Mouse (Mus musculus) midbrain, embryonic 10.5 days (tissue): ENCODE results near the gene Crtap. TPM values are rescaled to one million over a fixed set of nuclear protein-coding genes. Genes with fewer than 3 reads are reported as not detected.
"Not testable (repeated sequence)": the region's sequence is repeated elsewhere in the genome, so short reads cannot be mapped to it uniquely, and the experiment has no call there.

Experiments
- DNase-seq: peaks from one replicate; pipeline ENCODE4 v3.0.0-alpha.2; 2017; ENCODE audit warnings: low spot score
- H3K27ac ChIP-seq: fragments of 300-500 bp; sonication (generic); replicated peaks from 2 replicates; pipeline ENCODE4 v1.5.1; 2016; ENCODE audit warnings: mild to moderate bottlenecking
- H3K27me3 ChIP-seq: fragments of 300-500 bp; sonication (generic); 2 replicates; pipeline ENCODE4 v1.6.1; 2016; ENCODE audit warnings: low read depth, mild to moderate bottlenecking; ENCODE audit not compliant: poor library complexity, severe bottlenecking
- H3K36me3 ChIP-seq: fragments of 300-500 bp; sonication (generic); 2 replicates; pipeline ENCODE4 v1.6.1; 2016; ENCODE audit warnings: mild to moderate bottlenecking, moderate library complexity
- H3K4me1 ChIP-seq: fragments of 300-500 bp; sonication (generic); 2 replicates; pipeline ENCODE4 v1.6.1; 2016
- H3K4me3 ChIP-seq: fragments of 300-500 bp; sonication (generic); 2 replicates; pipeline ENCODE4 v1.5.1; 2016; ENCODE audit warnings: mild to moderate bottlenecking, moderate library complexity
- H3K9me3 ChIP-seq: fragments of 300-500 bp; sonication (generic); replicated peaks from 2 replicates; pipeline ENCODE4 v1.6.1; 2016; ENCODE audit warnings: mild to moderate bottlenecking
- WGBS: fragments of 180-500 bp; shearing (Covaris S2); methylation state at CpG from one replicate; pipeline ENCODE4 v1.1.7; 2016; 5-methylcytosine and 5-hydroxymethylcytosine counted together
- polyA plus RNA-seq: library from polyadenylated mRNA; unstranded; fragments of >200 nt; fragmentation: Nextera tagmentation; extraction: Ambion mirVana; gene quantifications from 2 replicates; pipeline ENCODE4 v1.2.1, GENCODE M21; 2016

The Crtap gene
- polyA plus RNA-seq, 1 experiment from 2014 or later = 35.7 TPM

- peaks cover 41% of the 10 kb centered on the region for H3K36me3 ChIP-seq
- no peak for DNase-seq
- no peak overlapping the region for H3K27ac ChIP-seq
- no peak overlapping the region for H3K4me3 ChIP-seq
- WGBS = 89% methylated on average over 12 of the region's 12 CpGs
- H3K27me3 ChIP-seq = no peaks in the 10 kb centered on the region
- H3K9me3 ChIP-seq = peaks cover 13% of the 10 kb centered on the region; the same call in 1 of the 2 replicates
- no peaks in the 10 kb centered on the region for H3K4me1 ChIP-seq
These were observed 23.4 kb upstream of the Crtap start for GRCm38 (mm10) chr9:114413866-114414265.

GRCm38 (mm10) chr9:114412406-114412805 is 21.9 kb upstream of the Crtap start:
- H3K36me3 ChIP-seq = peaks cover 55% of the 10 kb centered on the region
- no peak overlapping the region for H3K4me3 ChIP-seq
- H3K4me1 ChIP-seq = no peaks in the 10 kb centered on the region
- H3K27ac ChIP-seq = no peak overlapping the region
- 95% methylated on average over 9 of the region's 9 CpGs for WGBS
- no peaks in the 10 kb centered on the region for H3K27me3 ChIP-seq
- H3K9me3 ChIP-seq = peaks cover 13% of the 10 kb centered on the region; the same call in 1 of the 2 replicates
- no peak for DNase-seq

- Histone ChIP-seq H3K4me3 (no peak overlapping the region), H3K27ac (no peak overlapping the region), H3K9me3 (peaks cover 13% of the 10 kb centered on the region; the same call in 1 of the 2 replicates), H3K36me3 (peaks cover 65% of the 10 kb centered on the region), H3K27me3 (no peaks in the 10 kb centered on the region), H3K4me1 (no peaks in the 10 kb centered on the region)
- no peak for DNase-seq
- 78% methylated on average over 5 of the region's 5 CpGs for WGBS
These were observed 20.8 kb upstream of the Crtap start for GRCm38 (mm10) chr9:114411295-114411694.

GRCm38 (mm10) chr9:114410313-114410862 is 19.9 kb upstream of the Crtap start:
- WGBS = 93% methylated on average over 11 of the region's 11 CpGs
- no peak overlapping the region for H3K27ac ChIP-seq
- H3K27me3 ChIP-seq = no peaks in the 10 kb centered on the region
- H3K4me1 ChIP-seq = no peaks in the 10 kb centered on the region
- no peak overlapping the region for H3K4me3 ChIP-seq
- peaks cover 21% of the 10 kb centered on the region for H3K9me3 ChIP-seq
- peaks cover 74% of the 10 kb centered on the region for H3K36me3 ChIP-seq
- DNase-seq = no peak

- WGBS = 91% methylated on average over 2 of the region's 2 CpGs
- H3K27me3 ChIP-seq = no peaks in the 10 kb centered on the region
- no peak overlapping the region for H3K27ac ChIP-seq
- peaks cover 88% of the 10 kb centered on the region for H3K36me3 ChIP-seq
- H3K9me3 ChIP-seq = peaks cover 31% of the 10 kb centered on the region
- no peak for DNase-seq
- H3K4me1 ChIP-seq = no peaks in the 10 kb centered on the region
- no peak overlapping the region for H3K4me3 ChIP-seq
These were observed 17.2 kb upstream of the Crtap start for GRCm38 (mm10) chr9:114407676-114408075.

- Histone ChIP-seq H3K9me3 (peaks cover 18% of the 10 kb centered on the region), H3K4me1 (peaks cover 17% of the 10 kb centered on the region), H3K36me3 (peaks cover 34% of the 10 kb centered on the region), H3K4me3 (peak overlapping the region; percentile 72), H3K27ac (peak overlapping the region; percentile 91), H3K27me3 (no peaks in the 10 kb centered on the region)
- WGBS = 5% methylated on average over 16 of the region's 16 CpGs
- DNase-seq = no peak
These were observed 11.2 kb upstream of the Crtap start for GRCm38 (mm10) chr9:114401685-114402080.

GRCm38 (mm10) chr9:114400949-114401684 is 10.6 kb upstream of the Crtap start, which contains the start of the genes Glb1 and Tmppe:
Glb1 (plus strand) TSS chr9:114401076.
Tmppe (plus strand) TSS chr9:114401105.
- Histone ChIP-seq H3K4me3 (peak within 1 kb of the TSS; percentile 72), H3K27ac (peak within 1 kb of the TSS; percentile 91), H3K9me3 (peaks cover 18% of the 10 kb centered on the region), H3K36me3 (peaks cover 28% of the 10 kb centered on the region), H3K27me3 (no peaks in the 10 kb centered on the region), H3K4me1 (peaks cover 17% of the 10 kb centered on the region)
- under 1% methylated on average over 73 of the region's 73 CpGs for WGBS
- peak; percentile 95 for DNase-seq

GRCm38 (mm10) chr9:114400588-114400948 is 10.1 kb upstream of the Crtap start:
- 35% methylated on average over 5 of the region's 5 CpGs for WGBS
- no peaks in the 10 kb centered on the region for H3K27me3 ChIP-seq
- H3K4me1 ChIP-seq = peaks cover 17% of the 10 kb centered on the region
- peaks cover 12% of the 10 kb centered on the region for H3K9me3 ChIP-seq
- peak overlapping the region; percentile 91 for H3K27ac ChIP-seq
- peak overlapping the region; percentile 72 for H3K4me3 ChIP-seq
- no peak for DNase-seq
- H3K36me3 ChIP-seq = peaks cover 23% of the 10 kb centered on the region

GRCm38 (mm10) chr9:114399680-114400079 is 9.2 kb upstream of the Crtap start:
- Histone ChIP-seq H3K36me3 (peaks cover 14% of the 10 kb centered on the region), H3K27ac (no peak overlapping the region), H3K4me1 (peaks cover 17% of the 10 kb centered on the region), H3K9me3 (peaks cover 3% of the 10 kb centered on the region; the same call in 1 of the 2 replicates), H3K27me3 (no peaks in the 10 kb centered on the region), H3K4me3 (no peak overlapping the region)
- 90% methylated on average over 12 of the region's 12 CpGs for WGBS
- no peak for DNase-seq

GRCm38 (mm10) chr9:114395258-114395657 is 4.8 kb upstream of the Crtap start:
- WGBS = 89% methylated on average over 4 of the region's 4 CpGs
- Histone ChIP-seq H3K4me3 (no peak overlapping the region), H3K9me3 (no peaks in the 10 kb centered on the region), H3K27me3 (peaks cover 9% of the 10 kb centered on the region), H3K4me1 (peaks cover 7% of the 10 kb centered on the region), H3K27ac (no peak overlapping the region), H3K36me3 (no peaks in the 10 kb centered on the region)
- no peak for DNase-seq

GRCm38 (mm10) chr9:114394677-114395076 is 4.2 kb upstream of the Crtap start:
- H3K9me3 ChIP-seq = no peaks in the 10 kb centered on the region
- peaks cover 12% of the 10 kb centered on the region for H3K4me1 ChIP-seq
- no peak overlapping the region for H3K27ac ChIP-seq
- no peak for DNase-seq
- WGBS = 89% methylated on average over 8 of the region's 8 CpGs
- no peak overlapping the region for H3K4me3 ChIP-seq
- H3K27me3 ChIP-seq = peaks cover 9% of the 10 kb centered on the region
- H3K36me3 ChIP-seq = no peaks in the 10 kb centered on the region

- not testable (repeated sequence) for DNase-seq, H3K27me3 ChIP-seq, H3K4me3 ChIP-seq, H3K27ac ChIP-seq, H3K36me3 ChIP-seq, H3K9me3 ChIP-seq
- H3K4me1 ChIP-seq = peaks cover 14% of the 10 kb centered on the region
- 70% methylated on average over 6 of the region's 6 CpGs for WGBS
These were observed 3.7 kb upstream of the Crtap start for GRCm38 (mm10) chr9:114394136-114394535.

- H3K36me3 ChIP-seq = no peaks in the 10 kb centered on the region
- peak overlapping the region; percentile 81 for H3K4me3 ChIP-seq
- H3K4me1 ChIP-seq = peaks cover 14% of the 10 kb centered on the region
- no peak for DNase-seq
- H3K9me3 ChIP-seq = no peaks in the 10 kb centered on the region
- H3K27me3 ChIP-seq = peaks cover 9% of the 10 kb centered on the region
- peak overlapping the region; percentile 87 for H3K27ac ChIP-seq
- WGBS = 5% methylated on average over 10 of the region's 10 CpGs
These were observed 237 bp upstream of the Crtap start for GRCm38 (mm10) chr9:114390749-114391075.
